Mouse (Mus musculus) hematopoietic stem cell, adult 5-6 weeks (primary cell): ENCODE data around the gene Fat1. TPM values are rescaled to one million over a fixed set of nuclear protein-coding genes. Genes with fewer than 3 reads are reported as not detected.
A peak's percentile ranks its signal among the peaks of the same experiment; 100 is the strongest.

Source experiments
- ATAC-seq, 2 experiments: fragments of 125-278 bp in 1 of 2; replicated peaks in 1 of 2; 2 replicates each; pipeline ENCODE4 v1.8.0; 2016 to 2017; ENCODE audit warnings: inconsistent platforms in 2 of 2, mild to moderate bottlenecking in 2 of 2, moderate number of reproducible peaks in 2 of 2, low read depth in 1 of 2, moderate TSS enrichment in 1 of 2; ENCODE audit not compliant: low FRiP score in 2 of 2, poor library complexity in 2 of 2, severe bottlenecking in 2 of 2, insufficient read depth in 1 of 2, low TSS enrichment in 1 of 2
- total RNA-seq: library from RNA; stranded (forward); fragments of 172-1452, 232-1000 nt; gene quantifications from 2 replicates; pipeline ENCODE4 v1.2.3, GENCODE M21; 2017

The Fat1 gene
- total RNA-seq: 0.06 and 0.30 TPM in 2 replicates

- ATAC-seq: peak; percentile 6 to 9; a peak in 3 of 4 replicates
Observed at GRCm38 (mm10) chr8:44934850-44935497, at the start of gene Fat1. Gene Fat1, plus strand, starts transcription at chr8:44935447.

GRCm38 (mm10) chr8:44894626-44895025, 40.6 kb upstream of the Fat1 start:
- ATAC-seq: no peak

- ATAC-seq: no peak
Observed at GRCm38 (mm10) chr8:44899575-44899991, 35.7 kb upstream of the Fat1 start.

- ATAC-seq: no peak
Observed at GRCm38 (mm10) chr8:44911126-44911903, 23.9 kb upstream of the Fat1 start.

- ATAC-seq: no peak
Observed at GRCm38 (mm10) chr8:44919487-44920082, 15.7 kb upstream of the Fat1 start.

GRCm38 (mm10) chr8:44920379-44921032, 14.7 kb upstream of the Fat1 start:
- no peak for ATAC-seq

- ATAC-seq: no peak
Observed at GRCm38 (mm10) chr8:44924995-44925394, 10.3 kb upstream of the Fat1 start.

- no peak for ATAC-seq
Observed at GRCm38 (mm10) chr8:44930058-44930457, 5.2 kb upstream of the Fat1 start.

- no peak for ATAC-seq
Observed at GRCm38 (mm10) chr8:44932546-44933342, 2.5 kb upstream of the Fat1 start.

- ATAC-seq: no peak
Observed at GRCm38 (mm10) chr8:44933478-44933877, 1.8 kb upstream of the Fat1 start.

GRCm38 (mm10) chr8:44934416-44934815, 831 bp upstream of the Fat1 start:
- no peak for ATAC-seq

GRCm38 (mm10) chr8:44935741-44936140, 494 bp downstream of the Fat1 start:
- peak; percentile 80 to 89 for ATAC-seq

- ATAC-seq: no peak
Observed at GRCm38 (mm10) chr8:44936481-44936961, 1.3 kb downstream of the Fat1 start.

- ATAC-seq: no peak
Observed at GRCm38 (mm10) chr8:44937141-44937825, 2.0 kb downstream of the Fat1 start.

- ATAC-seq: peak; percentile 46 to 56
Observed at GRCm38 (mm10) chr8:44937905-44938642, 2.8 kb downstream of the Fat1 start.

- no peak for ATAC-seq
Observed at GRCm38 (mm10) chr8:44938643-44938979, 3.4 kb downstream of the Fat1 start.
